Mouse (Mus musculus): ENCODE results near the gene Bicra.

- TF ChIP-seq CTCF (IDR thresholded peaks at IDR 0.05) (no peak), EP300 (IDR thresholded peaks at IDR 0.05) (no peak)
Observed at GRCm38 (mm10) chr7:16033580-16034461, 13.9 kb downstream of the Bicra start.
